Mouse (Mus musculus) cerebellum, postnatal 36 days (tissue): Measurements from ENCODE around the gene Aldh2.
"Not testable (repeated sequence)": the region's sequence is repeated elsewhere in the genome, so short reads cannot be mapped to it uniquely, and the experiment has no call there.

Experiments
- DNase-seq, 2 experiments: peaks; one replicate each; pipeline ENCODE4 v3.0.0; 2021 to 2022; ENCODE audit warnings: mixed read lengths in 2 of 2

The Aldh2 gene

GRCm38 (mm10) chr5:121545793-121546529 lies 47.7 kb downstream of the Aldh2 start, which contains the start of gene Mapkapk5:
Mapkapk5 (minus strand) TSS chr5:121545905.
- DNase-seq, result peak; percentile 99

GRCm38 (mm10) chr5:121544910-121545792 lies 48.5 kb downstream of the Aldh2 start, which contains the start of the genes Adam1a and Gm42878:
Adam1a (minus strand) TSS chr5:121545482.
Gm42878 (minus strand) TSS chr5:121545482.
- peak; percentile 6 to 12 for DNase-seq

GRCm38 (mm10) chr5:121543370-121543769 lies 50.3 kb downstream of the Aldh2 start:
- DNase-seq, result no peak

- DNase-seq, result no peak
Observed at GRCm38 (mm10) chr5:121541235-121541634, 52.4 kb downstream of the Aldh2 start.

GRCm38 (mm10) chr5:121540066-121540465 lies 53.6 kb downstream of the Aldh2 start:
- no peak for DNase-seq

- DNase-seq, result no peak
Observed at GRCm38 (mm10) chr5:121537588-121537987, 56.0 kb downstream of the Aldh2 start.

GRCm38 (mm10) chr5:121536921-121537555 lies 56.6 kb downstream of the Aldh2 start:
- no peak for DNase-seq

- no peak for DNase-seq
Observed at GRCm38 (mm10) chr5:121535116-121535515, 58.5 kb downstream of the Aldh2 start.

GRCm38 (mm10) chr5:121534521-121534920 lies 59.1 kb downstream of the Aldh2 start:
- peak; percentile 13 to 14 for DNase-seq

GRCm38 (mm10) chr5:121526961-121527360 lies 66.7 kb downstream of the Aldh2 start:
- DNase-seq, result no peak

GRCm38 (mm10) chr5:121526526-121526925 lies 67.1 kb downstream of the Aldh2 start:
- no peak for DNase-seq

GRCm38 (mm10) chr5:121525774-121526450 lies 67.7 kb downstream of the Aldh2 start:
- no peak for DNase-seq

GRCm38 (mm10) chr5:121519758-121520157 lies 73.9 kb downstream of the Aldh2 start:
- not testable (repeated sequence) for DNase-seq

GRCm38 (mm10) chr5:121518983-121519382 lies 74.6 kb downstream of the Aldh2 start:
- DNase-seq, result no peak
